Mouse (Mus musculus) cerebellum, postnatal 25 days (tissue): ENCODE measurements around the gene Fam20b.

Source experiments
- DNase-seq, 2 experiments: peaks; one replicate each; pipeline ENCODE4 v3.0.0; 2021; ENCODE audit warnings: mixed read lengths in 2 of 2

Fam20b gene

DNA sequence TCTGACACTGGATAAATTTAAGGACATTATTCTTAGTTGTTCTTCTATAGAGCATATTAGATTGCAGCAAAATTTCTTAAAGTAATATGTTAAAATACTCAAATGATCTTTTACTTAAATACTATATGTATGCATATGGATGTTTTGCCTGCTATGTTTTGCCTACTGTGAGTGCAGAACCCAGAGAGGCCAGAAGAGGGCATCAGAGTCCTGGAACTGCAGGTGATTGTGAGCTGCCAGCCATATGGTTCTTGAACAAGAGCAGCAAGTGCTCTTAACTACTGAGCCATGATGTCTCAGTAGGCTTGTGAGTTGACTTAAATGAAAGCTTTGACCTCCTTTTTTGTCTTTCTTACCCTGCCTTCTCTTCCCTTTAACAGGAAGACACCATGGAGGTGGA lies 87.9 kb downstream of the Fam20b start:
- peak in 1 of 2 experiments; percentile 31 for DNase-seq

DNA sequence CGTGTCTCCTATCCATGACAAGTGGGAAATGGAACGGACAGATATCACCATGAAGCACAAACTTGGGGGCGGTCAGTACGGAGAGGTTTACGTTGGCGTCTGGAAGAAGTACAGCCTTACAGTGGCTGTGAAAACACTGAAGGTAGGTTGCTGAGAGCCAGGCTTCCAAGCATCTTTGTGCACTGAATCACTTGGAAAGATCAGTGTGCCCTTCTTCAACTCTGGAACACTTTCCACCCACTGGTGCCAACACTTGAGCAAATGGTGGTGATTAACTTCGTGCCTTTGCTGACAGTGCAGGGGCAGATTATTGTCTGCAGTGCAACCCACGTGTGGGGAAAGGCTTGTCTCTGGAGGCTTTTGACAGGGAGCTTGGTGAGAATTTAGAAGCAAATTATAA lies 88.9 kb downstream of the Fam20b start:
- no peak for DNase-seq
